8 mouse cellular contexts compared by ENCODE assay signal in the genomic region with DNA sequence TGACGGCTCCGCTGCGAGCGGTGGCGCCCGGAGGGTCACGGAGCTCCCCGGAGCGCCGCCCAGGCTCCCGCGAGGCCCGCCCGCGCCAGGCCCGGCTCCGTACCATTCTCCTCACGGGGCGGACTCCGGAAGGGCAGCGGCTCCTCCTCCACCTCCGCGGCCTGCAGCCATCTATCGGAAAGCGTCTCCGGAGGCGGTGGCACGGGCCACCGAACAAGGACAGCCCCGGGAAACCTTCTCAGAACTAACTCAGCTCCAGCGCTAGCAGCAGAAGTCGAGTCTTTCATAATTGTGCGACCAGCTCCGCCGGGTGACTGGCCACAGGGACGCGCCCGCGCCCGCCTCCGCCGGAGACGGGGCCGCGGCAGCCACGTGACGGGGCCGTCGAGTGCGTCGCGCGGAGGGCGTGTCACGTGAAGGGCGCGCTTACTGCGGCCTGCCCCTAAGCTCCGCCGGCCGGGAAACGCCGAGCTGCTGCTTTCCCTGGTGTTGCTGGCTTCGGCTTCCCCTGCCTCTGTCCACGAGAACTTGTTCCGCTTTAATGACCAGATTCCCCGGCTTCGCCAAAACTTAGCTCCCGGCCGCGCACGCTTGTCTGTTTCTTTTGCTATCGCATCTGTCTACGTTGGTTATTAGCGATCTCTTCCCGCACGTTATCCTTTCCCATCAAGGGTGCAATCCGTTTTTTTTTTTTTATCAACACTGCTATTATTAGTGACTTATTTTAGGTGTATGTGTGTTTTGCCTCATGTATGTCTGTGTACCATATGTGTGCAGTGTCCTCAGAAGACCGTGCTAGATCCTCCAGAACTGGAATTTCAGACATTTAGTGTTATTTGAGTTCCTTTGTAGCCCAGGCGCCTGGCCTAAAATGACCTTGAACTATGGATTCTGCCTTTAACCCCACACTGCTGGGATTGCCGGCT. TPM values are rescaled to one million over a fixed set of nuclear protein-coding genes. Genes with fewer than 3 reads are reported as not detected.
DNase-seq lines count a peak whose midpoint lies in the region; ATAC-seq and TF ChIP-seq lines count a peak whose summit lies in the region.

Gene Trpm7 (minus strand): TSS at position 360 of the 926 bp plus-strand sequence.

- ATAC-seq in embryonic facial prominence, embryonic 15.5 days (ENCODE audit: insufficient number of reproducible peaks, low FRiP score, low TSS enrichment, low read depth) = peak; percentile 98
- peak; percentile 99 for ATAC-seq in limb, embryonic 14.5 days (ENCODE audit: low FRiP score, low read depth)
- ATAC-seq in midbrain, postnatal 0 days (ENCODE audit: low FRiP score) = peak; percentile 98

- H3K27ac ChIP-seq in bone marrow, adult 2 months (ENCODE audit: control insufficient read depth, insufficient read depth, low read depth, low read length, poor library complexity) = peak within 1 kb of the TSS; percentile 99
- H3K27ac ChIP-seq in embryonic facial prominence, embryonic 15.5 days (replicated peaks) = peak within 1 kb of the TSS; percentile 99
- peak within 1 kb of the TSS; percentile 97 for H3K27ac ChIP-seq in limb, embryonic 14.5 days (replicated peaks; ENCODE audit: low read depth, low read length)
- peak within 1 kb of the TSS; percentile 93 for H3K27ac ChIP-seq in midbrain, postnatal 0 days (ENCODE audit: low read depth, low read length)

- peak within 1 kb of the TSS; percentile 61 for H3K4me2 ChIP-seq in embryonic facial prominence, embryonic 15.5 days (replicated peaks)
- H3K4me2 ChIP-seq in limb, embryonic 14.5 days (replicated peaks; ENCODE audit: low read depth, low read length, severe bottlenecking) = peak within 1 kb of the TSS; percentile 50
- peak within 1 kb of the TSS; percentile 64 for H3K4me2 ChIP-seq in midbrain, postnatal 0 days (ENCODE audit: low read depth, low read length, poor library complexity, severe bottlenecking)

- peak; percentile 91; the same call in 1 of the 2 replicates for TF ChIP-seq POLR2A in bone marrow, adult 2 months (IDR thresholded peaks at IDR 0.05; ENCODE audit: borderline replicate concordance, control insufficient read depth, low read depth, low read length)
- peak; percentile 94; the same call in 1 of the 2 replicates for TF ChIP-seq POLR2A in limb, embryonic 14.5 days (IDR thresholded peaks at IDR 0.05; ENCODE audit: borderline replicate concordance, extremely low read depth, insufficient read depth, insufficient read length)

- no peaks in the 10 kb centered on the region for H3K9me3 ChIP-seq in embryonic facial prominence, embryonic 15.5 days (replicated peaks)
- H3K9me3 ChIP-seq in limb, embryonic 14.5 days (ENCODE audit: control insufficient read depth, low read length) = no peaks in the 10 kb centered on the region
- no peaks in the 10 kb centered on the region for H3K9me3 ChIP-seq in midbrain, postnatal 0 days (ENCODE audit: low read length)

- no peaks in the 10 kb centered on the region for H3K36me3 ChIP-seq in embryonic facial prominence, embryonic 15.5 days
- H3K36me3 ChIP-seq in limb, embryonic 14.5 days (ENCODE audit: control insufficient read depth, insufficient read depth, low read length) = no peaks in the 10 kb centered on the region
- no peaks in the 10 kb centered on the region for H3K36me3 ChIP-seq in midbrain, postnatal 0 days (ENCODE audit: insufficient read depth, low read length)

- peak within 1 kb of the TSS; percentile 86 for H3K9ac ChIP-seq in embryonic facial prominence, embryonic 15.5 days
- peak within 1 kb of the TSS; percentile 94 for H3K9ac ChIP-seq in limb, embryonic 14.5 days (ENCODE audit: low read depth, low read length, severe bottlenecking)
- peak within 1 kb of the TSS; percentile 86 for H3K9ac ChIP-seq in midbrain, postnatal 0 days (replicated peaks; ENCODE audit: low read length, poor library complexity, severe bottlenecking)

- WGBS in bone marrow, adult 2 months = 2% methylated on average over 81 of the region's 81 CpGs
- under 1% methylated on average over 81 of the region's 81 CpGs for WGBS in embryonic facial prominence, embryonic 15.5 days
- 1% methylated on average over 76 of the region's 81 CpGs for WGBS in limb, embryonic 14.5 days
- under 1% methylated on average over 76 of the region's 81 CpGs for WGBS in midbrain, postnatal 0 days

- no peaks in the 10 kb centered on the region for H3K27me3 ChIP-seq in embryonic facial prominence, embryonic 15.5 days
- H3K27me3 ChIP-seq in limb, embryonic 14.5 days (ENCODE audit: control insufficient read depth, insufficient read depth, low read length) = no peaks in the 10 kb centered on the region
- H3K27me3 ChIP-seq in midbrain, postnatal 0 days (ENCODE audit: insufficient read depth, low read length) = no peaks in the 10 kb centered on the region

- TF ChIP-seq CTCF in bone marrow, adult 2 months (IDR thresholded peaks at IDR 0.05; ENCODE audit: control insufficient read depth, insufficient read depth, low read length) = no peak
- no peak for TF ChIP-seq CTCF in midbrain, postnatal 0 days (IDR thresholded peaks at IDR 0.05)

- peak within 1 kb of the TSS; percentile 90 for H3K4me3 ChIP-seq in bone marrow, adult 2 months (replicated peaks; ENCODE audit: control insufficient read depth, low read depth, low read length)
- H3K4me3 ChIP-seq in embryonic facial prominence, embryonic 15.5 days (replicated peaks) = peak within 1 kb of the TSS; percentile 86
- peak within 1 kb of the TSS; percentile 90 for H3K4me3 ChIP-seq in limb, embryonic 14.5 days (replicated peaks; ENCODE audit: low read length)
- peak within 1 kb of the TSS; percentile 98 for H3K4me3 ChIP-seq in midbrain, postnatal 0 days (ENCODE audit: low read depth, low read length)

- DNase-seq in 416B (ENCODE audit: low read depth) = peak; percentile 96
- DNase-seq in heart, adult 8-10 months (ENCODE audit: low spot score) = peak; percentile 90
- DNase-seq in kidney, adult 9 months = peak; percentile 95
- peak; percentile 95 for DNase-seq in limb, embryonic 14.5 days (ENCODE audit: low spot score)
- DNase-seq in midbrain, postnatal 0 days (ENCODE audit: low spot score) = peak; percentile 97
- DNase-seq in spleen, postnatal 14 days (ENCODE audit: low spot score in 2 of 2) = peak; percentile 78 to 82

- H3K4me1 ChIP-seq in bone marrow, adult 2 months (ENCODE audit: control insufficient read depth, insufficient read depth, low read length) = no peaks in the 10 kb centered on the region
- peaks cover 9% of the 10 kb centered on the region; the same call in 1 of the 2 replicates for H3K4me1 ChIP-seq in embryonic facial prominence, embryonic 15.5 days
- H3K4me1 ChIP-seq in limb, embryonic 14.5 days (ENCODE audit: control insufficient read depth, insufficient read depth, low read length) = peaks cover 2% of the 10 kb centered on the region; the same call in 1 of the 2 replicates
- peaks cover 4% of the 10 kb centered on the region; the same call in 1 of the 2 replicates for H3K4me1 ChIP-seq in midbrain, postnatal 0 days (ENCODE audit: insufficient read depth, low read length)

RNA-seq across cellular contexts. Expression of gene Trpm7, which starts in this region (rescaled TPM):
- 8.2 and 14.1 TPM in 2 replicates for polyA plus RNA-seq in bone marrow, adult 2 months (2011; ENCODE audit: insufficient read depth, insufficient read length, low replicate concordance, missing spikeins)
- polyA plus RNA-seq in embryonic facial prominence, embryonic 15.5 days (2015; fragmentation: Nextera tagmentation; extraction: Ambion mirVana) = 45.6 and 47.8 TPM in 2 replicates
- total RNA-seq in heart, adult 8-10 months (2022) = 10 to 100 TPM; 22.3 to 30.7 (median 25.0) TPM
- 41.8 and 44.3 TPM in 2 replicates for polyA plus RNA-seq in limb, embryonic 14.5 days (2012; rRNA removed)
- 43.6 and 49.7 TPM in 2 replicates for polyA plus RNA-seq in limb, embryonic 14.5 days (2014; fragmentation: Nextera tagmentation; extraction: Ambion mirVana)
- total RNA-seq in midbrain, postnatal 0 days (2014; rRNA removed) = 23.6 and 35.2 TPM in 2 replicates
- 23.6 and 23.8 TPM in 2 replicates for polyA plus RNA-seq in midbrain, postnatal 0 days (2015; fragmentation: Nextera tagmentation; extraction: Ambion mirVana)

Comparison
In these comparisons a context has a peak if more than half of its experiments do, and no peak if none do; other contexts are left out.
1. Peak in every context shown above with its lines: DNase-seq, ATAC-seq, H3K4me3 ChIP-seq and H3K27ac ChIP-seq.